Mouse (Mus musculus): ENCODE results near the gene Zc3h18. TPM values are rescaled to one million over a fixed set of nuclear protein-coding genes. Genes with fewer than 3 reads are reported as not detected.

The Zc3h18 gene
- polyA plus RNA-seq, 2 experiments: 31.3 to 58.1 TPM

DNA sequence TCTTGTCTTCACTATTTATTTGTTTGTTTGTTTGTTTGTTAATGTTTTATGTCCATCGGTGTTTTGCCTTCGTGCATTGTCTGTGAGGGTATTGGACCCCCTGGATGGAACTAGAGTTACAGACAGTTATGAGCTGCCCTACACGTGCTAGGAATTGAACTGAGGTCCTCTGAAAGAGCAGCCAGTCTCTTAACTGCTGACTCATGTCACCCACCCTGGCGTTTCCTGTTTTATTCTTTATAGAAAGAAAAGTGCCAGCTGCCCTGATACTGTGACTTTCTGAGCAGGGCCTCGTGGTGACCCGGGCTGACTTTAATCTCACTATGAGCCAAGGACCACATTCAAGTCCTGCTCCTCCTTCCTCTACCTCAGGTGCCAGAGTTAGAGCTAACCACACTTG is 39.1 kb downstream of the Zc3h18 start:
- no peaks in the 10 kb centered on the region for H3K9me3 ChIP-seq (ENCODE audit: control insufficient read depth, low read length)
- no peaks in the 10 kb centered on the region for H3K27me3 ChIP-seq (ENCODE audit: control insufficient read depth, insufficient read depth, low read length)
- ATAC-seq (ENCODE audit: low FRiP score, low read depth) (no peak), DNase-seq (ENCODE audit: low spot score) (no peak)
- H3K36me3 ChIP-seq (ENCODE audit: control insufficient read depth, insufficient read depth, low read length): peaks cover 85% of the 10 kb centered on the region
- H3K4me1 ChIP-seq (ENCODE audit: control insufficient read depth, insufficient read depth, low read length): no peaks in the 10 kb centered on the region
- H3K4me2 ChIP-seq (replicated peaks; ENCODE audit: low read depth, low read length, severe bottlenecking): no peak overlapping the region
- no peak overlapping the region for H3K9ac ChIP-seq (ENCODE audit: low read depth, low read length, severe bottlenecking)
- H3K4me3 ChIP-seq (replicated peaks; ENCODE audit: low read length): no peak overlapping the region
- TF ChIP-seq POLR2A (IDR thresholded peaks at IDR 0.05; ENCODE audit: borderline replicate concordance, extremely low read depth, insufficient read depth, insufficient read length): no peak
- no peak overlapping the region for H3K27ac ChIP-seq (replicated peaks; ENCODE audit: low read depth, low read length)
- 88% methylated on average over 6 of the region's 6 CpGs for WGBS

DNA sequence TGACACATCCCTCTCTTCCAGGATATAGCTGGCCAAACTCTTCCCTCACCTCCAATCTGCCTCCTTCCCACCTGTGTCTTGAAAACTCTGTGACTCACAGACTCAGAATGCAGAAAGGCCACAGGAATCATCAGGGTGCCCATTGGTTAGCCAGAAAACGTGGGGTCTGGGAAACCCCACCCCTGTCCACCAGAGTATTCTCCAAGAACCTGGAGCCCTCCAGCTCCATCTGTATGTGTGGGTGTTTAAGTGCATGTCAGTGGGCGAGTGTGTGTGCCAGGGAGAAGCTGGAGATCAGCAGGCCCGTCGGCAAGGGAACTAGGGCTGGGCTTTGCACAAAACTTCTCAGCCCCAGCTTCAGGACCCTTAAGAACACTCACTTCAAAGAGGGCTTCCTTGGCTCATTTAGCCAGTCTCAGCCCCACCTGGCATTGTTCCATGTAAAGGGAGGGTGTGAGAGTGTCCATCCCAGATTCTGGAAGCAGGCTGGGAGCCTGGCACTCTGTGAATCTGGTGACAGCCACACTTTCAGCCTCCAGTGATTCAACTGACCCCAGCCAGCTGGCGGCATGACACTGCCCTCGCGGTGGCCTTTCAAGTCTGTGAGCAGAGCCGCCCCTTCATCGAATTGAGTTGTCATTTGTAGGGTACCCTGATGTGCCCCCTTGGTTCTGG is 43.6 kb downstream of the Zc3h18 start:
- DNase-seq (ENCODE audit: low spot score): no peak
- no peak for ATAC-seq (ENCODE audit: low FRiP score, low read depth)
- WGBS: 74% methylated on average over 9 of the region's 9 CpGs
- H3K27me3 ChIP-seq (ENCODE audit: control insufficient read depth, insufficient read depth, low read length): no peaks in the 10 kb centered on the region
- H3K4me2 ChIP-seq (replicated peaks; ENCODE audit: low read depth, low read length, severe bottlenecking): no peak overlapping the region
- H3K36me3 ChIP-seq (ENCODE audit: control insufficient read depth, insufficient read depth, low read length): peaks cover 43% of the 10 kb centered on the region
- no peak overlapping the region for H3K4me3 ChIP-seq (replicated peaks; ENCODE audit: low read length)
- H3K9me3 ChIP-seq (ENCODE audit: control insufficient read depth, low read length): no peaks in the 10 kb centered on the region
- H3K9ac ChIP-seq (ENCODE audit: low read depth, low read length, severe bottlenecking): no peak overlapping the region
- TF ChIP-seq POLR2A (IDR thresholded peaks at IDR 0.05; ENCODE audit: borderline replicate concordance, extremely low read depth, insufficient read depth, insufficient read length): no peak
- H3K4me1 ChIP-seq (ENCODE audit: control insufficient read depth, insufficient read depth, low read length): no peaks in the 10 kb centered on the region
- H3K27ac ChIP-seq (replicated peaks; ENCODE audit: low read depth, low read length): no peak overlapping the region

DNA sequence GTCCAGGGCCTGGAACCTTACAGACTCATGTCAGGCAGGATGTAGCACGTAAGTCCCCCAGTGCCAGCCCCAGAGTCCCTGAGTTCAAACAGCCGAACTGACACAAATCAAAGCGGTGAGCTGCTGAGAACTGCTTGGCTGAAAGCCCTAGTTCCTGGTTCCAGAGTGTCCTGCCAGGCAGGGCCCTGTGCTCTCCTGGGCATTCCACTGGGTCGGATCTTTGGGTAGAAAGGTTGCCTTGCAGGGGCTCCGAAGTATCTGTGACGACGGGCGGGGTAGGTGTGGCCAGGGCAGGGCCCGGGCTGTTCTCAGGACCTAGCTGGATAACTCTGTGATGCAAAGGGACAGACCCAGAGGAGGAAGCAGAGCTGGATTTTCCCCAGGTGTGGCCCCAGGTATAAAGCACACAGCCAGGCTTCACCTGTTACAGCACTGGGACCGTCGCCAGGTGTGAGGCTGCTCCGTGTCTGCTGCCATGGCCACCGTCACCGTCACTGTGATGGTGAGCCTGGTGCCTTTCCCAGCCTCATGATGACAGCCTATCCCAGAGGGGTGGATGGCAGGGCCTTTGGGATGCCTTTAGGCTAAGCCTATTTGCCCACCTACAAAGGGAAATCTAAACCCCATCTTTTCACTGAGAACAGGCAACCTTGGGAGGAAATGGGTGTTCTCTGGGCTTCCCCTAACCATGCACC is 45.1 kb downstream of the Zc3h18 start, which contains the start of gene Il17c:
Il17c (plus strand) TSS at position 645 of the 695 bp plus-strand sequence.
- H3K4me1 ChIP-seq (ENCODE audit: control insufficient read depth, insufficient read depth, low read length): no peaks in the 10 kb centered on the region
- no peaks in the 10 kb centered on the region for H3K27me3 ChIP-seq (ENCODE audit: control insufficient read depth, insufficient read depth, low read length)
- peaks cover 28% of the 10 kb centered on the region for H3K36me3 ChIP-seq (ENCODE audit: control insufficient read depth, insufficient read depth, low read length)
- H3K4me3 ChIP-seq (replicated peaks; ENCODE audit: low read length): no peak within 1 kb of the TSS
- 74% methylated on average over 14 of the region's 14 CpGs for WGBS
- no peak within 1 kb of the TSS for H3K27ac ChIP-seq (replicated peaks; ENCODE audit: low read depth, low read length)
- no peak within 1 kb of the TSS for H3K9ac ChIP-seq (ENCODE audit: low read depth, low read length, severe bottlenecking)
- ATAC-seq (ENCODE audit: low FRiP score, low read depth) (no peak), DNase-seq (ENCODE audit: low spot score) (no peak)
- no peak for TF ChIP-seq POLR2A (IDR thresholded peaks at IDR 0.05; ENCODE audit: borderline replicate concordance, extremely low read depth, insufficient read depth, insufficient read length)
- no peak within 1 kb of the TSS for H3K4me2 ChIP-seq (replicated peaks; ENCODE audit: low read depth, low read length, severe bottlenecking)
- H3K9me3 ChIP-seq (ENCODE audit: control insufficient read depth, low read length): no peaks in the 10 kb centered on the region

DNA sequence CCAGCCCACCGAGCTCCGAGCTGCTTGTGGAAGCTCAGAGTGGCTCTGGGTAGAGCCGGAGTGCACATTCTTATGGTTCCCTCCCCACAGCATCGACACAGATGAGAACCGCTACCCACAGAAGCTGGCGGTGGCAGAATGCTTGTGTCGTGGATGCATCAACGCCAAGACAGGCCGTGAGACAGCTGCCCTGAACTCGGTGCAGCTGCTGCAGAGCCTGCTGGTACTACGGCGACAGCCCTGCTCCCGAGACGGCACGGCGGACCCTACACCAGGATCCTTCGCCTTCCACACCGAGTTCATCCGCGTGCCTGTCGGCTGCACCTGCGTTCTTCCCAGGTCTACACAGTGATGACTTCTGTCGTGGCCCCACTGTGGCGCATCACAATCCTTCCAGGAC is 46.8 kb downstream of the Zc3h18 start:
- no peaks in the 10 kb centered on the region for H3K9me3 ChIP-seq (ENCODE audit: control insufficient read depth, low read length)
- no peak overlapping the region for H3K9ac ChIP-seq (ENCODE audit: low read depth, low read length, severe bottlenecking)
- H3K4me2 ChIP-seq (replicated peaks; ENCODE audit: low read depth, low read length, severe bottlenecking): no peak overlapping the region
- no peak for TF ChIP-seq POLR2A (IDR thresholded peaks at IDR 0.05; ENCODE audit: borderline replicate concordance, extremely low read depth, insufficient read depth, insufficient read length)
- H3K4me1 ChIP-seq (ENCODE audit: control insufficient read depth, insufficient read depth, low read length): no peaks in the 10 kb centered on the region
- WGBS: 88% methylated on average over 24 of the region's 24 CpGs
- DNase-seq (ENCODE audit: low spot score): no peak
- H3K27me3 ChIP-seq (ENCODE audit: control insufficient read depth, insufficient read depth, low read length): no peaks in the 10 kb centered on the region
- H3K27ac ChIP-seq (replicated peaks; ENCODE audit: low read depth, low read length): no peak overlapping the region
- ATAC-seq (ENCODE audit: low FRiP score, low read depth): no peak
- H3K36me3 ChIP-seq (ENCODE audit: control insufficient read depth, insufficient read depth, low read length): peaks cover 12% of the 10 kb centered on the region
- H3K4me3 ChIP-seq (replicated peaks; ENCODE audit: low read length): no peak overlapping the region

- DNase-seq (ENCODE audit: low spot score) (peak; percentile 32), ATAC-seq (ENCODE audit: low FRiP score, low read depth) (no peak)
- H3K4me1 ChIP-seq (ENCODE audit: control insufficient read depth, insufficient read depth, low read length): no peaks in the 10 kb centered on the region
- H3K4me2 ChIP-seq (replicated peaks; ENCODE audit: low read depth, low read length, severe bottlenecking): no peak overlapping the region
- H3K4me3 ChIP-seq (replicated peaks; ENCODE audit: low read length): no peak overlapping the region
- TF ChIP-seq POLR2A (IDR thresholded peaks at IDR 0.05; ENCODE audit: borderline replicate concordance, extremely low read depth, insufficient read depth, insufficient read length): no peak
- no peak overlapping the region for H3K9ac ChIP-seq (ENCODE audit: low read depth, low read length, severe bottlenecking)
- H3K27me3 ChIP-seq (ENCODE audit: control insufficient read depth, insufficient read depth, low read length): no peaks in the 10 kb centered on the region
- no peak overlapping the region for H3K27ac ChIP-seq (replicated peaks; ENCODE audit: low read depth, low read length)
- WGBS: 46% methylated on average over 5 of the region's 5 CpGs
- peaks cover 8% of the 10 kb centered on the region for H3K36me3 ChIP-seq (ENCODE audit: control insufficient read depth, insufficient read depth, low read length)
- H3K9me3 ChIP-seq (ENCODE audit: control insufficient read depth, low read length): no peaks in the 10 kb centered on the region
Observed at GRCm38 (mm10) chr8:122423659-122424058, 47.2 kb downstream of the Zc3h18 start.
